Mouse (Mus musculus) limb, embryonic 12.5 days (tissue): Measurements from ENCODE around the gene Smim24. TPM values are rescaled to one million over a fixed set of nuclear protein-coding genes. Genes with fewer than 3 reads are reported as not detected.

ENCODE experiments used
- ATAC-seq: fragments of 200-750 bp; cut with Nextera tagmentation; 2 replicates; pipeline ENCODE4 v1.8.0; 2017; ENCODE audit warnings: low read depth, moderate TSS enrichment; ENCODE audit not compliant: insufficient number of reproducible peaks, insufficient read depth, low FRiP score, low TSS enrichment
- H3K27ac ChIP-seq: fragments of 300-500 bp; sonication (generic); 2 replicates; pipeline ENCODE4 v1.5.1; 2016; ENCODE audit warnings: mild to moderate bottlenecking, moderate library complexity
- H3K27me3 ChIP-seq: fragments of 300-500 bp; sonication (generic); 2 replicates; pipeline ENCODE4 v1.6.1; 2016; ENCODE audit warnings: mild to moderate bottlenecking, moderate library complexity
- H3K36me3 ChIP-seq: fragments of 300-500 bp; sonication (generic); 2 replicates; pipeline ENCODE4 v1.6.1; 2016; ENCODE audit warnings: mild to moderate bottlenecking, moderate library complexity
- H3K4me1 ChIP-seq: fragments of 300-500 bp; sonication (generic); replicated peaks from 2 replicates; pipeline ENCODE4 v1.6.1; 2016
- H3K4me2 ChIP-seq: fragments of 300-500 bp; sonication (generic); 2 replicates; pipeline ENCODE4 v1.6.1; 2016; ENCODE audit warnings: mild to moderate bottlenecking, moderate library complexity
- H3K4me3 ChIP-seq: fragments of 300-500 bp; sonication (generic); replicated peaks from 2 replicates; pipeline ENCODE4 v1.5.1; 2016; ENCODE audit warnings: mild to moderate bottlenecking
- H3K9ac ChIP-seq: fragments of 300-500 bp; sonication (generic); replicated peaks from 2 replicates; pipeline ENCODE4 v1.6.1; 2016; ENCODE audit warnings: mild to moderate bottlenecking, moderate library complexity
- H3K9me3 ChIP-seq: fragments of 300-500 bp; sonication (generic); 2 replicates; pipeline ENCODE4 v1.6.1; 2016; ENCODE audit warnings: mild to moderate bottlenecking, moderate library complexity
- WGBS: fragments of 180-500 bp; shearing (Covaris S2); methylation state at CpG from one replicate; pipeline ENCODE4 v1.1.7; 2016; 5-methylcytosine and 5-hydroxymethylcytosine counted together
- microRNA-seq: library from miRNA; unstranded; fragments of <30 nt; microRNA quantifications from one replicate; pipeline ENCODE4, GENCODE M21; 2017
- polyA plus RNA-seq: library from polyadenylated mRNA; unstranded; fragments of >200 nt; fragmentation: Nextera tagmentation; extraction: Ambion mirVana; gene quantifications from 2 replicates; pipeline ENCODE4 v1.2.1, GENCODE M21; 2016

The Smim24 gene
- polyA plus RNA-seq, 1 experiment from 2014 or later, result 2.9 TPM

DNA sequence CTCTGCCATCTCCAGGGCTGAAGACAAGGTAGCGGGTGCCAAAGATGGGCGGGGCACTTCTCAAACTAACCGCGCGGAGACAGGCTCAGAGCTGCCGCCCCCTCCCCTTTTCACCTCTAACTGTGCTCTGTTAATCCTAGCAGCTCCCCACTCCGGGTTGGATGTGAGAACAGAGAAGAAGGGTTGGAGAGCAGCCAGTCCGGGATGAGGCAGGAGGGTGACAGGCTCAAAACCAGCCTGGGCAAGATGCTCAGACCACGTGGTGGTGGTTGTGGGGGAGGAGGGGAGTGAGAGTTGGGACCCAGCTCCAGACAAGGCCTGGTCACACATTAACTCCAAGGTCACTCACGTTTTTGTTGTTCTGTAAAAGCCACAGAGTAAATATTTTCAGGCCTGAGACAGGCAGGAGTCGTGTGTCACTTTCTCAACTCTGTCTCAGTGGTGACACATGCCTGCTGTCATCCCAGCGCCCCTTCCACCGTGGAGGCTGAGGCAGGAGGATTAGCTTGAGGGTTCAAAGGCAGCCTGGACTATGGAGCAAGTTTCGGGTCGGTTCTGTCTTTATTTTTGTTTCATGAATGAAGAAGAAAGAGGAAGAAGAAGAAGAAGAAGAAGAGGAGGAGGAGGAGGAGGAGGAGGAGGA lies 38.8 kb downstream of the Smim24 start:
- WGBS, result 13% methylated on average over 15 of the region's 15 CpGs
- Histone ChIP-seq H3K4me1 (peaks cover 32% of the 10 kb centered on the region), H3K9ac (no peak overlapping the region), H3K27me3 (peaks cover 62% of the 10 kb centered on the region), H3K4me2 (peak overlapping the region; percentile 93), H3K9me3 (peaks cover 6% of the 10 kb centered on the region; the same call in 1 of the 2 replicates), H3K4me3 (peak overlapping the region; percentile 76), H3K27ac (no peak overlapping the region), H3K36me3 (no peaks in the 10 kb centered on the region)
- no peak for ATAC-seq

DNA sequence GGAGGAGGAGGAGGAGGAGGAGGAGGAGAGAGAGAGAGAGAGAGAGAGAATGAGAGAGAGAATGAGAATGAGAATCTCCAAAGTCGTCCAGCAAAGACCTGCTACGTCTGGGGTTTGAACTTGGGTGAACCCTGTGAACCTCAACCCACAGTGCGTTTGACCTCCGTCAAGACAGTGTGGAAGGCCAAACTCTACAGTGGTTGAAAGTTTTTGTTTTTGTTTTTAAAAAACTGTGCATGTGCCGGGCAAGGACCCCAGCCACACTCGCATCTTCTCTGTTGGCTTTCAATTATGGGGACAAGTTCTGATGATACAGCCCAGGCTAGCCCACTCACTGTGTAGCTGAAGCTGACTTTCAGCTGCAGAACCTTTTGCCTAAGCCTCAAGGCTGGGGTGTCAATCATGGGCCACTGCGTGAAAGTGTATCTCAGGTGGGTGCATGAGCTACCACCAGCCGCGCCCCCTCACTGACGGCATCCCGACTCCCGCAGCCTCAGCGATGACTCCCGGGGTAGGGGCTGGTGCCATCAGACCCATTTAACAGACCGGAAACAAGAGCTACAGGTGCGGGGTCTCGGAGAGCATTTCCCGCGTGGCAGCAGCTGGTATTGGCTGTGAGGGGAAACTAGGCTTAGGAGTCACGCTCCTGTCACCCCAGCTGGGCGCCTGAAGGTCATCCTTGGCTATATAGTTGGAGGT lies 39.5 kb downstream of the Smim24 start:
- no peak overlapping the region for H3K9ac ChIP-seq
- no peaks in the 10 kb centered on the region for H3K36me3 ChIP-seq
- no peak overlapping the region for H3K27ac ChIP-seq
- peak overlapping the region; percentile 47 for H3K4me2 ChIP-seq
- H3K27me3 ChIP-seq, result peaks cover 55% of the 10 kb centered on the region
- H3K9me3 ChIP-seq, result peaks cover 6% of the 10 kb centered on the region; the same call in 1 of the 2 replicates
- H3K4me1 ChIP-seq, result peaks cover 26% of the 10 kb centered on the region
- no peak for ATAC-seq
- 65% methylated on average over 21 of the region's 21 CpGs for WGBS
- H3K4me3 ChIP-seq, result no peak overlapping the region; the same call in 1 of the 2 replicates

DNA sequence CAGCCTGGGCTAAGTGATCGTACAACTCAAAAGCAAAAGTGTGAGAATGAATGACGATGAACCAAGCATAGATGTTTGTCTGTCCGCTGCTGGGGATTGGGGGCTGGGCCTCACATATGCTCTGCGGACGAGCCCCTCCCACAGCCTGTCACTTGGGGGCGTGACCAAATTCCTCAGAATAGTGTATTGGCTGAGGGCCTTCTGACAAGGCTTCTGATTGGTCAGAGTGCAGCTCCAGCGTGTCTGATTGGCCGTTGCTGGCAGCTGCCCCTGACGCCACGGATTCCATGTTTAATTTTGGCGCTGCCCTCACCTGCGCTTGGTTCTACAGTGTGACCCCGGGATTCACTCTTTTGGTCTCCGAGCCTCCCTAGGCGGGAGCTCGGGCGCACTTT lies 40.0 kb downstream of the Smim24 start:
- Histone ChIP-seq H3K4me3 (peak overlapping the region; percentile 19; the same call in 1 of the 2 replicates), H3K9me3 (peaks cover 6% of the 10 kb centered on the region; the same call in 1 of the 2 replicates), H3K4me2 (peak overlapping the region; percentile 47), H3K36me3 (no peaks in the 10 kb centered on the region), H3K27ac (no peak overlapping the region), H3K9ac (no peak overlapping the region), H3K27me3 (peaks cover 49% of the 10 kb centered on the region), H3K4me1 (peaks cover 24% of the 10 kb centered on the region)
- ATAC-seq, result peak; percentile 69
- 6% methylated on average over 17 of the region's 17 CpGs for WGBS

DNA sequence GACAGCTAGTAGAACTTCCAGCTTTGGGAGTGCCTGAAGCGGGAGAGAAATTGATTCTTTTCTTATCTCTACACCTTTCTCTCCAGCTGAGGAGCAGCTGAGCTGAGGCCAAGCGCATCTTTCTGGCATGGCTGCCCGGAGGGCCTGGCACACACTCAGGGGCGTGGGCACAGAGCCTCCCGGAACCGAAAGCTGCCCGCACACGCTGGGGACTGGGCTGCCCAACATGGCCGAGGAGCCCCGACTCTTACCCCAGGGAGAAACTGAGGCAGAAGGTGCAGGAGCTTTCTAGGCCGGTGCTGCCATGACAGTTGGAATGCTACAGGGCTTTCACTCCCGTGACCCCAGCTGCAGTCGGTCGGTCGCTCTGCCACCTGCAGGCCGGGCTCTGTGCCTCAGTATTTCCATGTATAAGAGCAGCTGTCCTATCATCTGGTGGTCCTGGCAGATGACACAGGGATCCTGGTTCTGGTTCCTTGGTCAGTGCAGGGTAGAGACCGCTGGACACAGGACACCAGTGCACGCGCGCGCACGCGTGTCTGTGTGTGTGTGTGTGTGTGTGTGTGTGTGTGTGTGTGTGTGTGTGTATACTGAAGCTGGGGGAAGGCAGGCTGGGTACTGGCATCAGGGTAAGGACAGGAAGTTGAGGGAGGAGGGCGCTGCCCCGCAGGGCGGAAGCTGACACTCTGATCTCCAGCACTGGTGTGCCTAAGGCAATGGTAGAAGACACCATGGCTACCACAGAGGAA lies 40.9 kb downstream of the Smim24 start:
- no peak for ATAC-seq
- Histone ChIP-seq H3K4me3 (no peak overlapping the region), H3K9ac (no peak overlapping the region), H3K27me3 (peaks cover 41% of the 10 kb centered on the region), H3K36me3 (no peaks in the 10 kb centered on the region), H3K4me1 (peaks cover 24% of the 10 kb centered on the region), H3K4me2 (peak overlapping the region; percentile 47; the same call in 1 of the 2 replicates), H3K9me3 (peaks cover 2% of the 10 kb centered on the region; the same call in 1 of the 2 replicates), H3K27ac (no peak overlapping the region)
- 75% methylated on average over 26 of the region's 26 CpGs for WGBS

DNA sequence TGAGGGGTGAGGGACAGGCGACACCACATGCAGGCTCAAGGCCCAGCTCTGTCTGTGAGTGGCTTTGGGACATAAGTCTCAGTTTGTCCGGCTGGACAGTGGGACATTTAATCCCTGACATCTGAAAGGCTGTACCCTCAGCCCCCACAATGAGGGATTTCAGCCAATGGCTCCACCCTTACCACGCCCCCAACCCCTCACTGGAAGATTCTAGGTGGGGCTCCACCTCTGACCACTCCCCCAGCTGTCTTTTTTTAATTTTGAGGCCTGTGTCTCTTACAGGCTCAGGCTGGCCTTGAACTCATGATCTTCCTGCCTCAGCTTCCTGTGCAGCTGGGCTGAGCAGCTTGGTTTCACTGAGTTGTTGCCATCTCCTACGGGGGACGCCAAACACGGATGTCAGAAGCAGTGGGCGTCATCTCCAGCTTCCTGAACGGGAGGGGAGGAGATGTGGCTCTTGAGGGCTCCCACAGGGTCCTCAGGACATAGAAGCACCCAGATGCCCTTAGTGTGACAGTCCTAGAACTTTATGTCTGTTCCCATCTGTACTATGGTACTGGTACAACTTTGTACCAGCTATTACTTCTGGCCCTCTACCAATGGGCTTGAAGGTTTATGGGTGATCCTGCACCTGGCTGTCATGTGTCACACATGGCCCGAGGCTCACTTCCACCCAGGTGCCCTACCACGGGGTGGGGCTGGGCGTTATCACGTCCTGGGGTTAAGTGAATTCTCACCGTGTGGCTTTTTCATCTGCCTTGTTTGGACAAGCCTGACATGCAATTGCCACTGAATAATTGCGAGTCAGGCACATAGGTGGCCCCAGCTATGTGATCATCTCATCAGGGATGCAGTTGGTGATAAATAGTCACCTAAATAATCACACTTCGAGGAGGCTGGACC lies 41.8 kb downstream of the Smim24 start:
- Histone ChIP-seq H3K4me3 (no peak overlapping the region), H3K9ac (no peak overlapping the region), H3K4me2 (no peak overlapping the region), H3K27me3 (peaks cover 33% of the 10 kb centered on the region), H3K27ac (no peak overlapping the region), H3K36me3 (no peaks in the 10 kb centered on the region), H3K9me3 (no peaks in the 10 kb centered on the region), H3K4me1 (peaks cover 21% of the 10 kb centered on the region)
- ATAC-seq, result no peak
- 57% methylated on average over 15 of the region's 15 CpGs for WGBS

DNA sequence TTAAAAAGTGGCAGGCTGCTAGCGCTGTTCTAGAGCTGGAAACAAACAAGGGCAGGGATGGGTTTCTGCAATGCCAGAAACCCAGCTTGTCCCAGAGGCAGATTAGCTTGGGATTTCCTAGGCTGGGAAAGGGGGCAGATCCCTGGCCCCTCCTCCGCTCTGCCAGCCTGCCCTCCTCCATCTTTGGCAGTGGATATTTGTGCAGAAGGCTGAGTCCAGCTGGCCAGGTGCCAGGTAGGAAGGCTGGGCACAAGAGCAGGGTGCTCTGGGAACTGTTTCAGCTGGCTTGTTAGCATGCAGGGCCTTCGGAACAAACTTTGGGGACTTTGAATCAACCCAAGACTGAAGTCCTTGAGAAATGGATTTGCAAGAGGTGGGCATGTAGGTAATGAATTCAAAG lies 42.6 kb downstream of the Smim24 start:
- H3K9me3 ChIP-seq, result no peaks in the 10 kb centered on the region

DNA sequence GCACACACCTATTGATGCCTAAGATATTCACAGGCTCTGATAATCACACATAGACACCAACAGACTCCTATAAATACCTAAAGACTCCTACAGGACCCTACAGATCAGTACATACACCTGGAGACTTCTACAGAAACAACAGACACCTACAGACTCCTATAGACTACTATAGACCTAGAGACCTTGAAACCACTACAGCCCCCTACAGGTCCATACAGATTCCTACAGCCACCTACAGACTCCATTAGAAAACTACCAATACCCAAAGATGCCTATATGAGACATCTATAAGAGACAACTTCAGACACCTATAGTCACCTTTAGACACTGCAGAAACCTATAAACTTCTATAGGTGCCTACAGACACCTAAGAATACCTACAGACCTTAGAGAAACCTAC lies 48.2 kb downstream of the Smim24 start:
- Histone ChIP-seq H3K9me3 (no peaks in the 10 kb centered on the region), H3K4me3 (no peak overlapping the region), H3K27ac (no peak overlapping the region), H3K4me1 (no peaks in the 10 kb centered on the region), H3K27me3 (no peaks in the 10 kb centered on the region), H3K4me2 (no peak overlapping the region), H3K9ac (no peak overlapping the region), H3K36me3 (no peaks in the 10 kb centered on the region)
- ATAC-seq, result no peak

More for the DNA sequence above, 42.6 kb downstream of the Smim24 start:
- Histone ChIP-seq H3K4me3 (no peak overlapping the region), H3K27me3 (peaks cover 33% of the 10 kb centered on the region), H3K4me1 (peaks cover 18% of the 10 kb centered on the region), H3K9ac (no peak overlapping the region), H3K4me2 (no peak overlapping the region), H3K27ac (no peak overlapping the region), H3K36me3 (no peaks in the 10 kb centered on the region)
- ATAC-seq, result no peak
- 65% methylated on average over 3 of the region's 3 CpGs for WGBS

Small RNAs within 50 kb of the gene (microRNA-seq; reads per million reads assigned to microRNA genes)
- gene Mir1191b, result not detected
- gene Mir6913, result not detected

Other genes starting within 250 kb of the Smim24 start
- gene Pias4, start 225.1 kb upstream of the Smim24 start, polyA plus RNA-seq, result 57.7 and 62.1 TPM in 2 replicates
- gene Eef2, start 216.4 kb upstream of the Smim24 start, polyA plus RNA-seq, result 524 and 544 TPM in 2 replicates
- gene Dapk3, start 210.0 kb upstream of the Smim24 start, polyA plus RNA-seq, result 64.2 and 65.7 TPM in 2 replicates
- gene 4930442H23Rik, start 209.2 kb upstream of the Smim24 start, polyA plus RNA-seq, result not detected in 2 replicates
- not detected in 2 replicates for gene Nmrk2, start 191.0 kb upstream of the Smim24 start, polyA plus RNA-seq
- gene Atcay, start 162.2 kb upstream of the Smim24 start, polyA plus RNA-seq, result 0.38 and 0.43 TPM in 2 replicates
- gene Zfr2, start 159.9 kb upstream of the Smim24 start, polyA plus RNA-seq, result 9.9 and 12.1 TPM in 2 replicates
- 4.2 and 4.9 TPM in 2 replicates for gene Matk, start 140.1 kb upstream of the Smim24 start, polyA plus RNA-seq
- gene Mrpl54, start 126.1 kb upstream of the Smim24 start, polyA plus RNA-seq, result 207 and 217 TPM in 2 replicates
- gene Apba3, start 126.1 kb upstream of the Smim24 start, polyA plus RNA-seq, result 48.8 and 53.1 TPM in 2 replicates
- gene Tjp3, start 101.5 kb upstream of the Smim24 start, polyA plus RNA-seq, result 3.2 and 3.6 TPM in 2 replicates
- 63.9 and 68.5 TPM in 2 replicates for gene Pip5k1c, start 100.1 kb upstream of the Smim24 start, polyA plus RNA-seq
- 57.7 and 58.7 TPM in 2 replicates for gene Cactin, start 71.9 kb upstream of the Smim24 start, polyA plus RNA-seq
- 2.2 and 2.6 TPM in 2 replicates for gene Tbxa2r, start 64.3 kb upstream of the Smim24 start, polyA plus RNA-seq
- 0.05 TPM in 1 of 2 replicates, not detected in the other for gene Gipc3, start 49.8 kb upstream of the Smim24 start, polyA plus RNA-seq
- 122 TPM in 2 replicates for gene Hmg20b, start 42.6 kb upstream of the Smim24 start, polyA plus RNA-seq
- 12.5 and 13.3 TPM in 2 replicates for gene Mfsd12, start 35.6 kb upstream of the Smim24 start, polyA plus RNA-seq
- gene 4930404N11Rik, start 27.2 kb upstream of the Smim24 start, polyA plus RNA-seq, result 0.76 and 0.79 TPM in 2 replicates
- gene Fzr1, start 14.5 kb upstream of the Smim24 start, polyA plus RNA-seq, result 136 and 137 TPM in 2 replicates
- 71.9 and 74.6 TPM in 2 replicates for gene Dohh, start 8.6 kb upstream of the Smim24 start, polyA plus RNA-seq
- 3.3 and 3.8 TPM in 2 replicates for gene Gm48551, start 8.6 kb upstream of the Smim24 start, polyA plus RNA-seq
- 1.1 and 3.1 TPM in 2 replicates for gene Gm48552, start 4.0 kb upstream of the Smim24 start, polyA plus RNA-seq
- gene Nfic, start 62.6 kb downstream of the Smim24 start, polyA plus RNA-seq, result 30.8 and 31.1 TPM in 2 replicates
- 0.70 and 0.93 TPM in 2 replicates for gene Celf5, start 89.7 kb downstream of the Smim24 start, polyA plus RNA-seq
- 84.3 and 86.9 TPM in 2 replicates for gene Ncln, start 103.3 kb downstream of the Smim24 start, polyA plus RNA-seq
- 0.28 and 0.53 TPM in 2 replicates for gene S1pr4, start 107.1 kb downstream of the Smim24 start, polyA plus RNA-seq
- 1.2 and 1.4 TPM in 2 replicates for gene Gna15, start 131.2 kb downstream of the Smim24 start, polyA plus RNA-seq
- gene Gna11, start 152.1 kb downstream of the Smim24 start, polyA plus RNA-seq, result 82.9 and 86.1 TPM in 2 replicates
- gene Aes, start 166.4 kb downstream of the Smim24 start, polyA plus RNA-seq, result 453 and 478 TPM in 2 replicates
- 39.4 and 45.6 TPM in 2 replicates for gene Tle2, start 181.5 kb downstream of the Smim24 start, polyA plus RNA-seq
- 15.2 TPM in 2 replicates for gene Tle6, start 208.0 kb downstream of the Smim24 start, polyA plus RNA-seq
- 2.0 and 2.2 TPM in 2 replicates for gene BC025920, start 213.2 kb downstream of the Smim24 start, polyA plus RNA-seq
- gene Sirt6, start 234.7 kb downstream of the Smim24 start, polyA plus RNA-seq, result 55.8 and 57.5 TPM in 2 replicates
- gene Ankrd24, start 235.5 kb downstream of the Smim24 start, polyA plus RNA-seq, result 10.1 and 10.4 TPM in 2 replicates